ENCODE assay signal across 12 mouse cellular contexts in genomic region chr6:6568436-6568835, GRCm38 (mm10).
"Had no signal": no experiment of that assay in that cellular context is flagged by ENCODE, and none has a peak within 500 bp of the region (broad histone marks: within the 10 kb centered on the region; RNA-seq: fewer than 3 reads in every experiment).

No protein-coding gene starts in this region.

- H3K27ac ChIP-seq: left cerebral cortex, adult 2 months; limb, embryonic 10.5 days; liver, embryonic 12.5 days; midbrain, embryonic 10.5 days had no signal

- ATAC-seq: liver, embryonic 12.5 days had no signal

- H3K4me3 ChIP-seq: left cerebral cortex, adult 2 months; limb, embryonic 10.5 days; liver, embryonic 12.5 days; midbrain, embryonic 10.5 days; myocyte had no signal

- H3K4me1 ChIP-seq: midbrain, embryonic 10.5 days had no signal

- H3K27me3 ChIP-seq: liver, embryonic 12.5 days had no signal

- DNase-seq: kidney, postnatal 10 days; lung, embryonic 14.5 days; lung, postnatal 10 days; lung, postnatal 4 days; midbrain, embryonic 14.5 days; right cerebral cortex, postnatal 4 days; thymus, postnatal 36 days had no signal
